Mouse (Mus musculus) hindbrain, postnatal 0 days (tissue): ENCODE measurements around the gene Lmln. TPM values are rescaled to one million over a fixed set of nuclear protein-coding genes. Genes with fewer than 3 reads are reported as not detected.
"Not testable (repeated sequence)": the region's sequence is repeated elsewhere in the genome, so short reads cannot be mapped to it uniquely, and the experiment has no call there.

Source experiments
- ATAC-seq: fragments of 200-750 bp; cut with Nextera tagmentation; 2 replicates; pipeline ENCODE4 v1.8.0; 2017; ENCODE audit warnings: mild to moderate bottlenecking, moderate TSS enrichment, moderate library complexity
- DNase-seq: peaks from one replicate; pipeline ENCODE4 v3.0.0-alpha.2; 2015; ENCODE audit warnings: low spot score
- H3K27ac ChIP-seq: fragments of 300-500 bp; sonication (generic); 2 replicates; pipeline ENCODE4 v1.5.1; 2014; ENCODE audit warnings: mild to moderate bottlenecking
- H3K27me3 ChIP-seq: fragments of 300-500 bp; sonication (generic); 2 replicates; pipeline ENCODE4 v1.6.1; 2014; ENCODE audit warnings: low read length, mixed read lengths; ENCODE audit not compliant: insufficient read depth
- H3K36me3 ChIP-seq: fragments of 300-500 bp; sonication (generic); 2 replicates; pipeline ENCODE4 v1.6.1; 2014; ENCODE audit warnings: low read length, mixed read lengths; ENCODE audit not compliant: insufficient read depth
- H3K4me1 ChIP-seq: fragments of 300-500 bp; sonication (generic); 2 replicates; pipeline ENCODE4 v1.6.1; 2014; ENCODE audit warnings: antibody characterized with exemption, low read length, mixed read lengths; ENCODE audit not compliant: insufficient read depth
- H3K4me2 ChIP-seq: fragments of 300-500 bp; sonication (generic); 2 replicates; pipeline ENCODE4 v1.6.1; 2014; ENCODE audit warnings: low read depth, mild to moderate bottlenecking, low read length, moderate library complexity, mixed read lengths
- H3K4me3 ChIP-seq: fragments of 300-500 bp; sonication (generic); 2 replicates; pipeline ENCODE4 v1.5.1; 2014; ENCODE audit warnings: low read length
- H3K9ac ChIP-seq: fragments of 300-500 bp; sonication (generic); replicated peaks from 2 replicates; pipeline ENCODE4 v1.6.1; 2014; ENCODE audit warnings: mild to moderate bottlenecking, low read length, moderate library complexity, mixed read lengths
- H3K9me3 ChIP-seq: fragments of 300-500 bp; sonication (generic); 2 replicates; pipeline ENCODE4 v1.6.1; 2016; ENCODE audit warnings: low read length, mixed read lengths
- CTCF ChIP-seq: IDR thresholded peaks from 2 replicates; pipeline ENCODE4 v1.5.1; 2016; ENCODE audit warnings: antibody characterized with exemption, control low read depth, low read depth
- WGBS: fragments of 180-500 bp; shearing (Covaris S2); extraction: QIAGEN DNeasy Blood & Tissue Kit; methylation state at CpG from one replicate; pipeline ENCODE4 v1.1.7; 2014; 5-methylcytosine and 5-hydroxymethylcytosine counted together
- polyA plus RNA-seq: library from polyadenylated mRNA; unstranded; fragments of >200 nt; fragmentation: Nextera tagmentation; extraction: Ambion mirVana; gene quantifications from 2 replicates; pipeline ENCODE4 v1.2.1, GENCODE M21; 2015
- total RNA-seq: library from RNA; depleted of rRNA; stranded (reverse); fragments of >200 nt; gene quantifications from 2 replicates; pipeline ENCODE4 v1.2.3, GENCODE M21; 2014

The Lmln gene
- total and polyA plus RNA-seq, 2 experiments from 2014 or later: 2.5 to 5.2 TPM

DNA sequence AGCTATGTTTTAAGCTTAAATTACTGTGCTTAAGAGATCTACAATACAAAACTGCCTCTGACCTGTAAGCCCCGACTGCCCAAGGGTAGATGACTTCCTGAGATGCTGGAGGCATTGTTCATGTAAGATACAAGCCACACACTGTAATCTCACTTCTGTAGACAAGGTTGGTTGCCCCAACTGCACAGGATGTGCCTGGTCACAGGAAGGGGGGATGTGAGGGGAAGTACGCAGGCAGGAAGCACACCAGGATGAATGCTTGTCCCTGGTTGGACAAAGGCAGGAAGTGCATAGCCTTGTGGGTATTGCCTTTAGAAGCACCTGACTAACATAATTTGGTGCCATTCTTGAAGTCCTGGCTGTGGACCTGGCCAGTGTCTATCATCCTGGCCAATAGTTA lies 19.1 kb upstream of the Lmln start:
- no peak for DNase-seq
- H3K9me3 ChIP-seq: no peaks in the 10 kb centered on the region
- ATAC-seq: no peak

DNA sequence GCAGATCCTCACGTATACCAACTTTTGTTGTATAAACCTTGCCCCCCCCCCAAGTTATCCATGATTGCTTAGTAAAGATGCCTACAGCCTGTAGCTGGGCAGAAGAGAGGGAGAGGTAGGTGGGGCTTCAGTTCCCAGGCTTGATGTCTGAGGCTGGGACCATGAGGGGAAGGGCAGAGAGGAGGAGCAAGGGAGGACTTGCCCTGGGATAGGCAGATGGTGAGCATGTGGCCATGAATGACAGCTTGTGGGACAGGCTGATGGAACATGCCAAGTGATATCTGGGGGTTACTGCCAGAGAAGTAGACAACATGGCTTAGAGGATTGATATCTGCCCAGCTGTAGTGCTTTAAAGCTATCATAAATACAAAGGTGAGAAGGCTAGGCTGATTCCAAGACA lies 14.3 kb upstream of the Lmln start:
- no peaks in the 10 kb centered on the region for H3K4me1 ChIP-seq
- no peaks in the 10 kb centered on the region for H3K9me3 ChIP-seq
- ATAC-seq (no peak), DNase-seq (no peak)
- H3K36me3 ChIP-seq: no peaks in the 10 kb centered on the region
- no peaks in the 10 kb centered on the region for H3K27me3 ChIP-seq
- H3K27ac ChIP-seq: no peak overlapping the region
- no peak for TF ChIP-seq CTCF
- no peak overlapping the region for H3K9ac ChIP-seq
- WGBS: 100% methylated on average over 1 of the region's 1 CpGs
- no peak overlapping the region for H3K4me3 ChIP-seq
- no peak overlapping the region for H3K4me2 ChIP-seq

More for the DNA sequence above, 19.1 kb upstream of the Lmln start:
- Histone ChIP-seq H3K4me1 (no peaks in the 10 kb centered on the region), H3K27ac (no peak overlapping the region), H3K4me2 (no peak overlapping the region), H3K27me3 (no peaks in the 10 kb centered on the region), H3K36me3 (no peaks in the 10 kb centered on the region), H3K9ac (no peak overlapping the region), H3K4me3 (no peak overlapping the region)
- 82% methylated on average over 2 of the region's 2 CpGs for WGBS
- TF ChIP-seq CTCF: no peak

DNA sequence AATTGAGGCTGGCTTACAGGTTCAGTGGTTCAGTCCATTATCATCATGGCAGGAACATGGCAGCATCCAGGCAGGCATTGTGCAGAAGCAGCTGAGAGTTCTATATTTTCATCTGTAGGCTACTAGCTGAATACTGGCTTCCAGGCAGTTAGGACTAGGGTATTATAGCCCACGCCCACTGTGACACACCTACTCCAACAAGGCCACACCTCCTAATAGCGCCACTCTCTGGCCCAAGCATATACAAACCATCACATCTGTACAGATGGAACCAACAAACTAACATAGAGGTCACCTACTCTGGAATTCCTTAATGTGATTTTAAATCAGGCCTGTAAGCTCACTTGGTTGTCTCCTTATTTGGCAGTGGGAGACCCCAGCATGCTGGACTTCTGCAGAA lies 13.6 kb upstream of the Lmln start:
- Histone ChIP-seq H3K4me3 (no peak overlapping the region), H3K36me3 (no peaks in the 10 kb centered on the region), H3K4me2 (no peak overlapping the region), H3K27me3 (no peaks in the 10 kb centered on the region), H3K9ac (no peak overlapping the region), H3K9me3 (no peaks in the 10 kb centered on the region), H3K4me1 (no peaks in the 10 kb centered on the region), H3K27ac (no peak overlapping the region)
- ATAC-seq (no peak), DNase-seq (no peak)
- TF ChIP-seq CTCF: no peak
- 85% methylated on average over 2 of the region's 2 CpGs for WGBS

DNA sequence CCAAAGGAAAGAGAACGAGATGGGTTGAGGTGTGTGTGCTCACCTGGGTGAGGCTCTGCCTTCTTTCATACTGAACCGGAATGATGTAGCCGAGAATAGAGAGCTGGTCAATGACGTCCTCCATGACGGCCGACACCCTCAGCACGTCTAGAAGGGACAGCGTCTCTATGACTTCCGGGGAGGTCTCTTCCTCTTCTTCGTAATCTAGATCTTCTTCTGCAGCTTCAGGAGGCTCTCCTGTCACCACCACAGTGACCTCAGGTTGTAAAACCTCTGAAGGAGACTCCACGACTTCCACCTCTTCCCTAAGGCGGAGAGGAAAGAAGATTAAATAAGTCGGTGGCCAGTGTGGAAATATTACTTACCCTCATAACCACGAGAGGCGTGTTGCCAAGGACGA lies 12.5 kb upstream of the Lmln start:
- Histone ChIP-seq H3K9me3 (no peaks in the 10 kb centered on the region), H3K4me2 (no peak overlapping the region), H3K4me3 (no peak overlapping the region), H3K27me3 (no peaks in the 10 kb centered on the region), H3K9ac (no peak overlapping the region), H3K27ac (no peak overlapping the region), H3K4me1 (no peaks in the 10 kb centered on the region), H3K36me3 (no peaks in the 10 kb centered on the region)
- no peak for ATAC-seq
- TF ChIP-seq CTCF: no peak
- 92% methylated on average over 16 of the region's 16 CpGs for WGBS
- DNase-seq: no peak

DNA sequence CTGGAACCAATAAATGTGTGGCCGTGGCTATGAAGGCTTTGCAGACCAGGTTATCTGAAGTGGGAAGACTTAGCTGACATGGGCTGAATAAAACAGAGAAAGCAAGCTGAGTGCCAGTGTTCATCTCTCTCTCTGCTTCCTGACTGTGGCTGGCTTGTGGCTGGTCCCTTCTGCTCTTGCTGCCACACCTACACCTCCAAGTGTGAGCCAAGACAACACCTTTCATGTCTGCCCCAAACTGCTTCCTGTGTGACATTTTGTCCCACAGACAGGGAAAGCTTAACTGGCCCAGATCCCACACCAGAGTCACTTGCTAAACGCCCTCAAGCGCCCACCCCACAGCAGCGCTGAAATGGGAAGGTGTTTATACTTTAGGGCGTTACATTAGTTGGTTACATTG lies 9.2 kb upstream of the Lmln start:
- Histone ChIP-seq H3K4me2 (no peak overlapping the region), H3K9me3 (no peaks in the 10 kb centered on the region), H3K36me3 (no peaks in the 10 kb centered on the region), H3K9ac (no peak overlapping the region), H3K4me1 (0 out of 2 replicates have a peak, but pooled peaks cover 5% of the 10 kb centered on the region), H3K27ac (no peak overlapping the region), H3K27me3 (no peaks in the 10 kb centered on the region), H3K4me3 (no peak overlapping the region)
- no peak for TF ChIP-seq CTCF
- no peak for ATAC-seq
- no peak for DNase-seq
- WGBS: 84% methylated on average over 5 of the region's 5 CpGs

DNA sequence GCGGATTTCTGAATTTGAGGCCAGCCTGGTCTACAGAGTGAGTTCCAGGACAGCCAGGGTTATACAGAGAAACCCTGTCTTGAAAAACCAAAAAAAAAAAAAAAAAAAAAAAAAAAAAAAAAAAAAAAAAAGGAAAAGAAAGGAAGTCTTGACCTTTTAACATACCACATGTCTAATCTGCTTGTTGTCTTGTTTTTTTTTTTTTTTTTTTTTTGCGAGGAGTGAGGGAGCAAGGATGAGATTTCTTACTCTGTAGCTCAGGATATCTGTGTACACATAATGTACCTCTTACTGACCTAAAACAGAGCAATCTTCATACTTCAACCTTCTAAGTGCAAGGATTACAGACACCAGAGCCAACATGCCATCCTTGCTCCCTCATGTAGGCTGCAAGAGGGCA lies 7.4 kb upstream of the Lmln start:
- H3K4me2 ChIP-seq, H3K27ac ChIP-seq, H3K4me1 ChIP-seq, H3K9me3 ChIP-seq, H3K9ac ChIP-seq, DNase-seq, ATAC-seq, H3K4me3 ChIP-seq, H3K27me3 ChIP-seq: not testable (repeated sequence)
- 85% methylated on average over 2 of the region's 2 CpGs for WGBS
- peaks cover 11% of the 10 kb centered on the region; the same call in 1 of the 2 replicates for H3K36me3 ChIP-seq

DNA sequence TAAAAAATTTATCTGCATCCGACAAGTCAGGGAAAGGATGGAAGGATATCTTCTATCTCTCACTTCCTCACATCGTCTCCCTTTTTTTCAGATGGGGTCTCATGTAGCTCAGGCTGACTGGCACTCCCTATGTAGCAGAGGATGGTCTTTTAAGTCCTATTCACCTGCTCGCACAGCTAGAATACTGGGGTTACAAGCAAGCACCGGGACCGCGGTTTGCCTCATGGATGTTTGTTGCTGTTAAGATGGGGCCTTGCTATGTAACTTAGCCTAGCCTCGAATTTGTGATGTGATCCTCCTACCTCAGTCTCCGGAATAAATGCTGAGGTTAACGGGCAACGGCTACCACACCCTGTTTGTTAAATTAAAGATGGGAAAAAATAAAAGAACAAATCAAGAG lies 6.7 kb upstream of the Lmln start:
- H3K36me3 ChIP-seq: peaks cover 17% of the 10 kb centered on the region; the same call in 1 of the 2 replicates
- H3K4me2 ChIP-seq: peak overlapping the region; percentile 80
- H3K9me3 ChIP-seq: no peaks in the 10 kb centered on the region
- no peak for TF ChIP-seq CTCF
- peak; percentile 3 for DNase-seq
- whole genome bisulfite sequencing: 16% methylated on average over 10 of the region's 10 CpGs
- peak overlapping the region; percentile 92 for H3K4me3 ChIP-seq
- H3K9ac ChIP-seq: peak overlapping the region; percentile 93
- 0 out of 2 replicates have a peak, but pooled peaks cover 5% of the 10 kb centered on the region for H3K4me1 ChIP-seq
- no peak for ATAC-seq
- H3K27ac ChIP-seq: peak overlapping the region; percentile 94; the same call in 1 of the 2 replicates
- no peaks in the 10 kb centered on the region for H3K27me3 ChIP-seq
